ENCODE assay signal across 9 mouse cellular contexts in the genomic region with DNA sequence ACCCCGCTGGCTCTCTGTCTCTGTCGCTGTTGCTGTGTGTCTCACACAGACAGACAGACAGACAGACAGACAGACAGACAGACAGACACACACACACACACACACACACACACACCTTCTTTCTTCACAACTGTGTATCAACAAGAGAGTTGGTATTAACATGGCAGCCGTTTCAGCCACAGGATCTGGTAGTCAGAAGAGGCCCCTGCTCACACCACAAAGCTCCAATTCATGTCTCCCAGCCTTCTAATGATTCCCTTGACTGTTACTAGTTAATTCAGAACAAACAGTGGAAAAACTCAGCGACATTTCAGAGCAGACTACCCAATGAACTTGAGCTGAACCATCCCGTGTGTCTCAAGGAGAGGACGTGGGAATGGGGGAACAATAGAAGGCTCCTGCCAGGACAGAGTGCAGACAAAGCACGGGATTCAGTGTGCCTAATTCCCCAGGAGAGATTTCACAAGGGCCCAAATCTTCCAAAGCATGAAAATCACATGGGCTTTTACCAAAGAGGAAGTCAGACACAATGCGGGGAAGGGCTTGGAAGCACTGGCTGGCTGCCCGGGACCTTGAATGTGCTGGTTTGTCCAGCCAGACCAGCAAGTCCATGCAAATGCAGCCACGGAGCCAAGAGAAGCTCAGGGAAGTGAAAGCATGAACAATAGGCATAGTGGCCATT. TPM values are rescaled to one million over a fixed set of nuclear protein-coding genes. Genes with fewer than 3 reads are reported as not detected.
DNase-seq lines count a peak whose midpoint lies in the region; ATAC-seq and TF ChIP-seq lines count a peak whose summit lies in the region.
"Had no signal": no experiment of that assay in that cellular context is flagged by ENCODE, and none has a peak within 500 bp of the region (broad histone marks: within the 10 kb centered on the region; RNA-seq: fewer than 3 reads in every experiment).

No protein-coding gene starts in this region.

- 27% methylated on average over 10 of the region's 10 CpGs for WGBS in forebrain, embryonic 11.5 days
- 47% methylated on average over 10 of the region's 10 CpGs for WGBS in heart, embryonic 12.5 days
- 58% methylated on average over 10 of the region's 10 CpGs for WGBS in kidney, embryonic 14.5 days
- 65% methylated on average over 10 of the region's 10 CpGs for WGBS in limb, embryonic 10.5 days
- WGBS in midbrain, postnatal 0 days, result 10% methylated on average over 10 of the region's 10 CpGs

- peak; percentile 22 to 29 for DNase-seq in spleen, adult 18-20 months
- DNase-seq in spleen, adult 12 weeks (ENCODE audit: low spot score), result no peak
- peak; percentile 66 for DNase-seq in forebrain, embryonic 11.5 days (ENCODE audit: low spot score)
- no peak for DNase-seq in limb, embryonic 10.5 days (ENCODE audit: low spot score)
- peak; percentile 89 for DNase-seq in midbrain, postnatal 0 days (ENCODE audit: low spot score)
- peak; percentile 93 for DNase-seq in testis, postnatal 10 days (ENCODE audit: low spot score)

- no peaks in the 10 kb centered on the region for H3K36me3 ChIP-seq in forebrain, embryonic 11.5 days (ENCODE audit: control insufficient read depth, insufficient read depth, low read length)
- no peaks in the 10 kb centered on the region for H3K36me3 ChIP-seq in heart, embryonic 12.5 days
- H3K36me3 ChIP-seq in kidney, embryonic 14.5 days (ENCODE audit: control insufficient read depth, insufficient read depth, low read length), result no peaks in the 10 kb centered on the region
- H3K36me3 ChIP-seq in limb, embryonic 10.5 days, result no peaks in the 10 kb centered on the region
- H3K36me3 ChIP-seq in midbrain, postnatal 0 days (ENCODE audit: insufficient read depth, low read length), result no peaks in the 10 kb centered on the region

- TF ChIP-seq CTCF in midbrain, postnatal 0 days (IDR thresholded peaks at IDR 0.05), result no peak

- H3K9ac ChIP-seq in forebrain, embryonic 11.5 days (ENCODE audit: low read length), result peak overlapping the region; percentile 23; the same call in 1 of the 2 replicates
- H3K9ac ChIP-seq in heart, embryonic 12.5 days, result no peak overlapping the region
- H3K9ac ChIP-seq in kidney, embryonic 14.5 days (ENCODE audit: low read depth, low read length), result no peak overlapping the region
- no peak overlapping the region for H3K9ac ChIP-seq in midbrain, postnatal 0 days (replicated peaks; ENCODE audit: low read length, poor library complexity, severe bottlenecking)

- ATAC-seq in forebrain, embryonic 11.5 days (replicated peaks; ENCODE audit: low FRiP score), result peak; percentile 79
- peak; percentile 80 for ATAC-seq in heart, embryonic 12.5 days (ENCODE audit: insufficient number of reproducible peaks, low FRiP score)
- ATAC-seq in kidney, embryonic 14.5 days (ENCODE audit: low FRiP score, low TSS enrichment), result no peak
- ATAC-seq in midbrain, postnatal 0 days (ENCODE audit: low FRiP score), result peak; percentile 67

- H3K4me1 ChIP-seq in forebrain, embryonic 11.5 days (replicated peaks; ENCODE audit: control insufficient read depth, insufficient read depth, low read length), result no peaks in the 10 kb centered on the region
- peaks cover 13% of the 10 kb centered on the region; the same call in 1 of the 2 replicates for H3K4me1 ChIP-seq in heart, embryonic 12.5 days (replicated peaks)
- no peaks in the 10 kb centered on the region for H3K4me1 ChIP-seq in kidney, embryonic 14.5 days (ENCODE audit: control insufficient read depth, insufficient read depth, low read length)
- H3K4me1 ChIP-seq in limb, embryonic 10.5 days, result peaks cover 21% of the 10 kb centered on the region; the same call in 1 of the 2 replicates
- H3K4me1 ChIP-seq in midbrain, postnatal 0 days (ENCODE audit: insufficient read depth, low read length), result peaks cover 6% of the 10 kb centered on the region; the same call in 1 of the 2 replicates

- H3K4me2 ChIP-seq in forebrain, embryonic 11.5 days (ENCODE audit: low read depth, low read length, severe bottlenecking), result peak overlapping the region; percentile 22; the same call in 1 of the 2 replicates
- no peak overlapping the region for H3K4me2 ChIP-seq in heart, embryonic 12.5 days
- H3K4me2 ChIP-seq in kidney, embryonic 14.5 days (replicated peaks; ENCODE audit: low read depth, low read length), result no peak overlapping the region
- H3K4me2 ChIP-seq in midbrain, postnatal 0 days (ENCODE audit: low read depth, low read length, poor library complexity, severe bottlenecking), result peak overlapping the region; percentile 5; the same call in 1 of the 2 replicates

- peaks cover 1% of the 10 kb centered on the region; the same call in 1 of the 2 replicates for H3K9me3 ChIP-seq in forebrain, embryonic 11.5 days (ENCODE audit: control insufficient read depth, low read length)
- peaks cover 3% of the 10 kb centered on the region; the same call in 1 of the 2 replicates for H3K9me3 ChIP-seq in heart, embryonic 12.5 days (replicated peaks)
- H3K9me3 ChIP-seq in kidney, embryonic 14.5 days (ENCODE audit: control insufficient read depth, low read length), result no peaks in the 10 kb centered on the region
- no peaks in the 10 kb centered on the region for H3K9me3 ChIP-seq in limb, embryonic 10.5 days (replicated peaks)
- H3K9me3 ChIP-seq in midbrain, postnatal 0 days (ENCODE audit: low read length), result no peaks in the 10 kb centered on the region

- H3K27ac ChIP-seq in forebrain, embryonic 11.5 days (ENCODE audit: low read depth, low read length), result peak overlapping the region; percentile 55
- H3K27ac ChIP-seq in heart, embryonic 12.5 days (ENCODE audit: poor library complexity, severe bottlenecking), result peak overlapping the region; percentile 80
- peak overlapping the region; percentile 42; the same call in 1 of the 2 replicates for H3K27ac ChIP-seq in kidney, embryonic 14.5 days (ENCODE audit: low read depth, low read length)
- H3K27ac ChIP-seq in limb, embryonic 10.5 days, result peak overlapping the region; percentile 42
- peak overlapping the region; percentile 38 for H3K27ac ChIP-seq in midbrain, postnatal 0 days (ENCODE audit: low read depth, low read length)

- H3K27me3 ChIP-seq in forebrain, embryonic 11.5 days (ENCODE audit: control insufficient read depth, insufficient read depth, low read length), result no peaks in the 10 kb centered on the region
- no peaks in the 10 kb centered on the region for H3K27me3 ChIP-seq in heart, embryonic 12.5 days (replicated peaks)
- no peaks in the 10 kb centered on the region for H3K27me3 ChIP-seq in kidney, embryonic 14.5 days (ENCODE audit: control insufficient read depth, insufficient read depth, low read length)
- no peaks in the 10 kb centered on the region for H3K27me3 ChIP-seq in limb, embryonic 10.5 days (ENCODE audit: low read depth, poor library complexity, severe bottlenecking)
- H3K27me3 ChIP-seq in midbrain, postnatal 0 days (ENCODE audit: insufficient read depth, low read length), result no peaks in the 10 kb centered on the region

- H3K4me3 ChIP-seq in forebrain, embryonic 11.5 days (ENCODE audit: low read depth, low read length), result no peak overlapping the region
- no peak overlapping the region for H3K4me3 ChIP-seq in heart, embryonic 12.5 days
- H3K4me3 ChIP-seq in kidney, embryonic 14.5 days (ENCODE audit: low read length), result no peak overlapping the region
- no peak overlapping the region for H3K4me3 ChIP-seq in limb, embryonic 10.5 days
- no peak overlapping the region for H3K4me3 ChIP-seq in midbrain, postnatal 0 days (ENCODE audit: low read depth, low read length)

RNA-seq across cellular contexts. Expression of a gene that starts 10.2 kb away (rescaled TPM):
- polyA plus RNA-seq in forebrain, embryonic 11.5 days (2014; fragmentation: Nextera tagmentation; extraction: Ambion mirVana), result 10.0 and 10.3 TPM in 2 replicates
- polyA plus RNA-seq in heart, embryonic 12.5 days (2016; fragmentation: Nextera tagmentation; extraction: Ambion mirVana), result 336 and 344 TPM in 2 replicates
- 4.3 and 5.6 TPM in 2 replicates for polyA plus RNA-seq in kidney, embryonic 14.5 days (2014; fragmentation: Nextera tagmentation; extraction: Ambion mirVana)
- polyA plus RNA-seq in limb, embryonic 10.5 days (2016; fragmentation: Nextera tagmentation; extraction: Ambion mirVana), result 4.4 and 6.7 TPM in 2 replicates
- 6.6 and 10.7 TPM in 2 replicates for total RNA-seq in midbrain, postnatal 0 days (2014; rRNA removed)
- polyA plus RNA-seq in midbrain, postnatal 0 days (2015; fragmentation: Nextera tagmentation; extraction: Ambion mirVana), result 9.8 and 11.3 TPM in 2 replicates

RNA-seq across cellular contexts. Expression of a gene that starts 59.3 kb away (rescaled TPM):
- polyA plus RNA-seq in forebrain, embryonic 11.5 days (2014; fragmentation: Nextera tagmentation; extraction: Ambion mirVana), result 0.23 TPM in 1 of 2 replicates, not detected in the other
- 0.06 and 0.20 TPM in 2 replicates for polyA plus RNA-seq in heart, embryonic 12.5 days (2016; fragmentation: Nextera tagmentation; extraction: Ambion mirVana)
- polyA plus RNA-seq in kidney, embryonic 14.5 days (2014; fragmentation: Nextera tagmentation; extraction: Ambion mirVana), result not detected in 2 replicates
- polyA plus RNA-seq in limb, embryonic 10.5 days (2016; fragmentation: Nextera tagmentation; extraction: Ambion mirVana), result not detected in 2 replicates
- total RNA-seq in midbrain, postnatal 0 days (2014; rRNA removed), result 0.16 TPM in 1 of 2 replicates, not detected in the other
- polyA plus RNA-seq in midbrain, postnatal 0 days (2015; fragmentation: Nextera tagmentation; extraction: Ambion mirVana), result 0.07 and 0.10 TPM in 2 replicates
- polyA plus RNA-seq: C2C12 had no signal

Comparison
In these comparisons a context has a peak if more than half of its experiments do, and no peak if none do; other contexts are left out.
1. DNase-seq: peak in spleen, adult 18-20 months (2 of 2), forebrain, embryonic 11.5 days (single experiment), midbrain, postnatal 0 days (single experiment) and testis, postnatal 10 days (single experiment); none in spleen, adult 12 weeks (single experiment) and limb, embryonic 10.5 days (single experiment).
2. H3K4me2 ChIP-seq: peak in forebrain, embryonic 11.5 days (single experiment) and midbrain, postnatal 0 days (single experiment); none in heart, embryonic 12.5 days (single experiment) and kidney, embryonic 14.5 days (single experiment).
3. RNA of a gene that starts 10.2 kb away (polyA plus RNA-seq): 336 to 344 TPM in heart, embryonic 12.5 days; 9.8 to 11.3 TPM in midbrain, postnatal 0 days, 10.0 to 10.3 TPM in forebrain, embryonic 11.5 days, 4.4 to 6.7 TPM in limb, embryonic 10.5 days and 4.3 to 5.6 TPM in kidney, embryonic 14.5 days; every median in the first group is over 10 times any median in the second.
4. Peak in every context shown above with its lines, with median percentiles within 50 percentile points of each other: H3K27ac ChIP-seq.